Mouse (Mus musculus) thymus, postnatal 10 days (tissue): ENCODE data around the gene Tex21.
"Not testable (repeated sequence)": the region's sequence is repeated elsewhere in the genome, so short reads cannot be mapped to it uniquely, and the experiment has no call there.

Experiments
- DNase-seq, 2 experiments: peaks; one replicate each; pipeline ENCODE4 v3.0.0; 2021; ENCODE audit warnings: low spot score in 2 of 2

The Tex21 gene

GRCm38 (mm10) chr12:76260673-76261072 lies 14.1 kb upstream of the Tex21 start:
- no peak for DNase-seq

GRCm38 (mm10) chr12:76256114-76256843 lies 9.7 kb upstream of the Tex21 start:
- peak; percentile 9 to 31 for DNase-seq

- DNase-seq = peak in 1 of 2 experiments; percentile 19
Observed at GRCm38 (mm10) chr12:76255499-76255875, 8.9 kb upstream of the Tex21 start.

- peak; percentile 90 to 94 for DNase-seq
Observed at GRCm38 (mm10) chr12:76254725-76255498, 8.4 kb upstream of the Tex21 start, which contains the start of gene Mthfd1. Gene Mthfd1 (plus strand): TSS chr12:76255298.

GRCm38 (mm10) chr12:76253991-76254390 lies 7.4 kb upstream of the Tex21 start:
- DNase-seq = no peak

- no peak for DNase-seq
Observed at GRCm38 (mm10) chr12:76253591-76253990, 7.0 kb upstream of the Tex21 start.

GRCm38 (mm10) chr12:76253090-76253489 lies 6.5 kb upstream of the Tex21 start:
- DNase-seq = no peak

- DNase-seq = no peak
Observed at GRCm38 (mm10) chr12:76244981-76245380, 1.6 kb downstream of the Tex21 start.

- no peak for DNase-seq
Observed at GRCm38 (mm10) chr12:76241833-76242232, 4.7 kb downstream of the Tex21 start.

- no peak for DNase-seq
Observed at GRCm38 (mm10) chr12:76241084-76241483, 5.5 kb downstream of the Tex21 start.

GRCm38 (mm10) chr12:76240670-76241069 lies 5.9 kb downstream of the Tex21 start:
- no peak for DNase-seq

GRCm38 (mm10) chr12:76239839-76240571 lies 6.5 kb downstream of the Tex21 start:
- DNase-seq = no peak

- DNase-seq = no peak
Observed at GRCm38 (mm10) chr12:76239145-76239838, 7.3 kb downstream of the Tex21 start.

- DNase-seq = no peak
Observed at GRCm38 (mm10) chr12:76235253-76235652, 11.3 kb downstream of the Tex21 start.

GRCm38 (mm10) chr12:76230644-76231043 lies 15.9 kb downstream of the Tex21 start:
- no peak for DNase-seq

GRCm38 (mm10) chr12:76222104-76222503 lies 24.4 kb downstream of the Tex21 start:
- DNase-seq = not testable (repeated sequence)

- no peak for DNase-seq
Observed at GRCm38 (mm10) chr12:76216716-76217115, 29.8 kb downstream of the Tex21 start.

GRCm38 (mm10) chr12:76215121-76215520 lies 31.4 kb downstream of the Tex21 start:
- no peak for DNase-seq

- no peak for DNase-seq
Observed at GRCm38 (mm10) chr12:76209429-76209974, 37.0 kb downstream of the Tex21 start.

- no peak for DNase-seq
Observed at GRCm38 (mm10) chr12:76200326-76200725, 46.2 kb downstream of the Tex21 start.

- no peak for DNase-seq
Observed at GRCm38 (mm10) chr12:76197071-76197470, 49.5 kb downstream of the Tex21 start.

- peak; percentile 37 to 65 for DNase-seq
Observed at GRCm38 (mm10) chr12:76196709-76197054, 49.9 kb downstream of the Tex21 start.
